Mouse (Mus musculus): Measurements from ENCODE around the gene Defb22.

Gene Defb22

DNA sequence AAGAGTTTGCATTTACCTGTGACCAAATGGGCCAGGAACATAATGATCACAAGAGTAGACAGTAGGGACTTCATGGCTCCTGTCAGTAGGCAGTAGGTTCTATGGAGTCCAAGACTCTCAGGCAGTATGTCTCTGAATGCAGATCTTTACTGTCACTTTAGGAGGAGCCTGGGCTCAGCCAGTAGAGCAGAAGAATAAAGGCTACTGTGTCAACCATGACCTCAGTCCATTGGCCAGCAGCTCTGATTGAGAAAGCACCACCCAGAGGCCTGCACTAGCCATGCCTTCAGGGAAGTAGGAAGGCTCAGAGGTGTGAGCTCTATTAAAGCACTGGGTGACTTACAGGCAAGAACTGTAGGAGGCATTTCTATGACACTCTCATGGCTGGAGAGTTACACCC lies at the start of gene Defb22:
Gene Defb22, minus strand, starts transcription at position 101 of the 400 bp plus-strand sequence.
- in situ Hi-C loops (cut with MseI, MboI) = no loop called here

GRCm38 (mm10) chr2:152517981-152518380 lies 28.0 kb upstream of the Defb22 start, which contains the start of gene Defb28:
Gene Defb28, plus strand, starts transcription at chr2:152518255.
- in situ Hi-C loops (cut with MseI, MboI) = no loop called here

DNA sequence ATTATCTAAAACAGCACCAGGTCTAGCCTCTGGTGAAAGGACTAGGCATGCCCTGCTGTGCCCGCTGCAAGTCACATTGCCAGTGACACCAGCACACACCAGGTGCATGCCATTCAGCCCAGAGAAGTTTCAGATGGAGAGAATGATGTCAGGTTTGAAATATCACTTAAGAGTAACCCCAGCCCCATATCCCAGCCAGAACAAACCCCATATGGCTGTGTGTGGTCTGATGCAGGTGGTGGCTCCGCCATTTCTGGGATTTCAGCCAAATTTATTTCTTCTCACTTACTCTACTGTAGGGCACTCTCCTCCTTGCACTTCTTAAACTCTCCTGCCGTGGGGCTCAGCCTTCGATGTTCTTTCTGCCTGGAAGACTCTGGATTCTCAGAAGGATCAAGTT lies 26.1 kb upstream of the Defb22 start:
- in situ Hi-C loops (cut with MseI, MboI) = no loop called here

DNA sequence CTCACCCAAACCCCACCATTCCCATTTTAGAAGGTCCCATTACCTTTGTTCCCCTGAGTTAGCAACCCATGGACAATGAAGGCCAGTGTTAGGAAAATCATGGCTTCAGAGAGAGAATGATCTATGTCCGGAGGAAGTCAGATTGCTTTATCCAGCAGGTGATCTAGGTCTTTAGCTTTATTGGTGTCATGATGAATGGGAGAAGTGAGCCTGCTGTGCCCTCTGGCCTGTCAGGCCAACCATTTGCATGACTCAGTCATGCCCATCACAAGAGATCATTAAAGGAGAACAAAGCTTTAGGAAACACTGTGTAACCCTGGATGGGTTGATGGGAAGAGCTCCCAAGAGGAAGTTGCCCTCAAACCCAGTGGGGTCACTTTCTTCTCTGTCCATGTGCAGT lies 21.7 kb upstream of the Defb22 start, which contains the start of gene Defb26:
Gene Defb26, minus strand, starts transcription at position 101 of the 400 bp plus-strand sequence.
- in situ Hi-C loops (cut with MseI, MboI) = no loop called here

DNA sequence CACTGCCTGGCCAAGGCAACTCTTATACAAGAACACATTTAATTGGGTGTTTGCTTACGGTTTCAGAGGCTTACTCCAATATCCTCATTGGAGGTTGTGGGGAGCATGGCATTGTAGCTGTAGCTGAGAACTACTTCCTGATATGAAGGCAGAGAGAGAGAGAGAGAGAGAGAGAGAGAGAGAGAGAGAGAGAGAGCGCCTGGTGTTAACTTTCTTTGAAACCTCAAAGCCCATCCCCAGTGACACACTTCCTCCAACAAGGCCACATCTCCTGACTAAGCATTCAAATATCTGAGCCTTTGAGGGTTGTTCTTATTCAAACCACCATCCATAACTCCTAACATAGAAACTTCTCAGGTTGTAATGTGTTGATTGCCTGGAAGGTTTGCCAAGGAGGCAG lies 14.0 kb upstream of the Defb22 start:
- in situ Hi-C loops (cut with MseI, MboI) = no loop called here

GRCm38 (mm10) chr2:152500863-152501229 lies 10.9 kb upstream of the Defb22 start:
- in situ Hi-C loops (cut with MseI, MboI) = no loop called here

GRCm38 (mm10) chr2:152500204-152500862 lies 10.4 kb upstream of the Defb22 start:
- in situ Hi-C loops (cut with MseI, MboI) = no loop called here

DNA sequence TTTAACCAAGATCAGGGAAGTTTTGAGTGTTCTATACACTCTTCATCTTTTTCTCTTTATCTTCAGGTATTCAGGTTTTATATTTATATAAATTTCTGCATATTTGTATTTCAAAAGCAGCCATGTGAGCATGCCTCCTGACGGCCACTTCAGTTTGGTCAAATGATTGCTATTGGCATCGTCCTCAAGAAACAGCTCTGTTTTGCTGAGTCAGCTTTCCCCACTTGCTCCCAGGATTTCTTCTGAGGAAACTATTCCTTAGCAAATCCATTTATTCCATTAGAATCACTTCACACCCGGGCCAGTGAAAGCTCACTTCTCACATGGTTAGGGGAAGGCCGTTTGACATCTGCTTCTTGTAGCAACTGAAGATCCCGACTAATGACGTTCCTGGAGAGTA lies 8.1 kb upstream of the Defb22 start:
- in situ Hi-C loops (cut with MseI, MboI) = no loop called here

DNA sequence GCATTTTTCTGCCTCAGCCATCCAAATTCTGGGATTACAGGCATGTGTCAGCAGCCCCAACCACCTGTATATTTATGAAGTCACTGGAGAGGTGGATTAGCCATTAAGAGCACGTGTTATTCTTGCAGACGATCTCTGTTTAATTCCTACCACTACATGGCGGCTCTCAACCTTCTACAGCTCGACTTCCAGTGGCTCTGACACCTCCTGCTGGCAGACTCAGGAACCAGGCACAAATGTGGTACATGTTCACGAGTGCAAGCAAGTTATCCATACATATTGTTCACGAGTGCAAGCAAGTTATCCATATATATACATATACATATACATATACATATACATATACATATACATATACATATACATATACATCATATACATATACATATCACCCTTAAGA lies 3.2 kb upstream of the Defb22 start:
- in situ Hi-C loops (cut with MseI, MboI) = no loop called here

DNA sequence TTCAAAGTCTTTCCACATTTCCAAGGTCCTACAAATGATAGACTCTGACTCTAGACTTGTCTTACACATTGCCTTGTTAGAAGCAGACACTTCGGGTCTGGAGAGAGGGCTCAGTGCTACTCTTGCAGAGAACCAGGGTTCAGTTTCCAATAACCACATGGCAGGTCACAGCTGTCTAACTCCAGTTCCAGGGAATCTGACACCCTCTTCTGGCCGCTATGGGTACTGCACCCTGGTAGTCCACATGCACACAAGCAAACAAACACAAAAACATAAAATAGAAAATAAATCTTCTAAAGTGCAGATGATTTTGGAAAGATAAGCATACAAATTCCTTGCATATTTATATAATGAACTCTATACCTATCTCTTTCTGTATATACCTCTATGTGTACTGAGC lies 2.9 kb downstream of the Defb22 start:
- in situ Hi-C loops (cut with MseI, MboI) = no loop called here

GRCm38 (mm10) chr2:152481726-152482125 lies 8.2 kb downstream of the Defb22 start:
- in situ Hi-C loops (cut with MseI, MboI) = no loop called here

DNA sequence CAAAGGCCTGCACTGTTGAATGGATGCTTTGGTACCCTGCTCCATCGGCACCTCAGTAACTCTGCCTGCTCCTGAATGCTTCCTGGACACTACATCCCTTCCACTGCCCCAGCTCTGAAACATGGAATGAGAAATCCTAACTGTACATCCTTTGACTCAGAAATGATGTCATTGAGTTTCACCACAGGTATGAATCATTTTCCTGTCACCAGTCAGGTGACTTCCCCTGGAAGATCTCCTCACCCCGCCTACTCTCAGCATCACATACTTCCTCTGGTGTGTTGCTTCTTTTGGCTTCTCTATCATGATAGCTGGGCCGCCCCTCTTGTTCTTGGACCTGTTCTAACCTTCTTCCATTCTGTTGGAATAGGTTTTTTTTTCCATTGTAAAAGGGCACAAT lies 9.1 kb downstream of the Defb22 start:
- in situ Hi-C loops (cut with MseI, MboI) = no loop called here

GRCm38 (mm10) chr2:152476763-152477162 lies 13.2 kb downstream of the Defb22 start, which contains the start of gene Defb20:
Gene Defb20, plus strand, starts transcription at chr2:152477063.
- in situ Hi-C loops (cut with MseI, MboI) = no loop called here

DNA sequence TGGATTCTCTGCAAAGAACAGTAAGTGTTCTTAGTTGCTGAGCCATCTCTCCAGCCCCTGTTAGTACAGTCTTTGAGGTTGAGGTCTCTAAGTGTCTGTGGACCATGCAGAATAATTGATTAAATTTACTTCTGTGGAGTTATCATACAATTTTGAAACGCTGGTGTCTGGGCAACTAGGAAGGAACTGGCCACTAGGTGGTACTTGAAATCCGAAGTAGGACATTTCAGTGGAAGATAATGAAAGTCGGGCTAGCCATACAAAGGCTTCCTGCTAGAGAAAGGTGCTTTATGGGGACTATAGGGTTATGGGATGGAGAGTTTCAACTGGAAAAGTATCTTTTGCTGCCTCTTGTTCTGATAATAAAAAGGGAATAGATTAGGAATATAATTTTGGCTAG lies 17.5 kb downstream of the Defb22 start:
- in situ Hi-C loops (cut with MseI, MboI) = no loop called here

DNA sequence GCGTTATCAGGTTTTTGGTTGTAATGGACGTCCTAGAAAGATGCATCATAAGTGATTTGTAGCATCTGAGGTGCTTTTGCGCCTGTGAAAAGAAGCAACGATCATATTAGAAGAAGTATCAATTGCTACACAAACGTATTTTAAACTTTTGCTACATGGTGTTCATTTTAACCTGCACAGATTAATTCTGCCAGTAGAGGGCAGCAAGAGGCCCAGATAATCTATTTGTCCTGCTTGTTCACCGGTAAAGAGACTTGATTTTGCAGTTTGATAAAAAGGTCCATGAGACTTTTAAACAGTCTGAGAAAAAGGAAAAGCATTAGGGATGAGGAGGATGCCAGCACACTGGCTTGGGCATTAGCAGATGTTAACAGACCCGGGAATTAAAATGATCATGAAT lies 19.0 kb downstream of the Defb22 start:
- in situ Hi-C loops (cut with MseI, MboI) = no loop called here

DNA sequence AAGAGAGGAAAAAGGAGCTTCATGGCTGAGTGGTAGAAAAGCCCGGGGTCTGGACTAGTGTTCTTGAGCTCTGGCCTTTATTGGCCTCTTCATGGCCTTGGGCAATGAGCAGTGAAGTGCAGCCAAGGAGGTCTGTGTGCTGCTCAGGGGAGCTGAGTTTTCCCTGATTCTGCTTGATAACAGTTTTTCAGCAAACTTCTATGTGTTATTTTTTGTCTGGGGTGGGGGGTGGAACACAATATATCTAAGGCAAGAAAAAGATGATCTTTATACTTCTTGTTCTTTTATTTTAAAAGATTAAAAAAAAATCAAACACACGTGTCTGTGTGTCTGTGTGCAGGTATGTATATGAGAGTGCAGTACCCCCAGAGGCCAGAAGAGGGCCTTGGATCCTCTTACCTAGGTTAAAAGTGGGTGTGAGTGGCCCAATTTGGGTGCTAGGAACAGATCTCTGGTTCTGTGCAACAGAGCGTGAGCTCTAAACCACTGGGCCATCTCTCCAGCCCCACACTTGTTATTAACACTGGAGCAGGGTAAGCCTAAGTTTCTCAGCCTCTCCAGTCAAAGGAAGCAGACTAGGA lies 25.3 kb downstream of the Defb22 start, which contains the start of gene Defb23:
Gene Defb23, minus strand, starts transcription at position 51 of the 581 bp plus-strand sequence.
- in situ Hi-C loops (cut with MseI, MboI) = no loop called here

DNA sequence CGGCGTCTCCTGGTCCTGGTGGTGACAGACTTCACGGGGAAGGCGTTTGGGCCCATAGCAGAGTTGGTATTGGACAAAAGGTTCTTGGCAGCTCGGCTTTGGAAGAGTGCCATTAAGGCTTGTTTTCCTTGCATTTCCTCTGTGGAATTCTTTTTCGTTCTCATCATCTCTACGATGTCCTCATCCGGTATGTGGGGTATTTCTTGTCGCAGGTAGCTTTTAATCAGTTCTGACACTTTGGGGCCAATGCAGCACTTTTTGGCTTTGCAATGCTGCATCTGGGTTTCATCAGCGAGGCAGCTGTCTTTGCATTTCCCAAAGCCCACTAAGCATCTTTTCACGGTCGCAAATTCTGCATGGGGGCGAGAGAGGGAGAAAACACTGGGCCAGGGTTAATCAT lies 30.7 kb downstream of the Defb22 start:
- in situ Hi-C loops (cut with MseI, MboI) = no loop called here

DNA sequence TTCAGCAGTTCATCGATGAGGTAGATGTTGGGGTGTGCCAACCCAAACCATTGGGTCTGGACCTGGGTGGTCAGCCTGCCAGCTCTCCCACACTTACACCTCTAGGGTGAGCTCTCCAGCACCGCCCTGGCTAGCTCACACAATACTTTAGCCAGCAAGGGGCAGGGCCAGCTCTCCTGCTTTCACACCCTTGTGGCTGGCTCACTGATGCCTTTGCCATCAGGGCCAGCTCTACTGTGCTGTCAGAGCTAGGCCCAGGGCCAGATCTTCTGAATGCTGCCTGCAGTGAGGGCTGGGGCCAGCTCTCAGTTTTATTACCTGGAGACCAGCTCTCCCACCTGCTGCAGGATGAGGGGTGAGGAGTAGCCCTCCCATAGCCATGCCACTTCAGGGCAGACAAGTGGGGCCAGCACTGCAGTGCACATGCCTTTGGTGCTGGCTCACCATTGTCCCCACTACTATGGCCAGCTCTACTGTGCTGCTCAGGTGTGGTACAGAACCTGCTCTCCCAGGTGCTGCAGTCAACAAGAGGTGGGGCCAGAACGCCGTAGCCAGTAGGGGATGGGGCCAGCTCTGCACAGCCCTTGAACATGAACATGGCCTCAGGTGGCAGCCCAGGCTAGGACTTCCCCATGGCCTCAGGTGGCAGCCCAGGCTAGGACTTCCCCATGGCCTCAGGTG lies 37.7 kb downstream of the Defb22 start:
- in situ Hi-C loops (cut with MseI, MboI) = no loop called here

GRCm38 (mm10) chr2:152450241-152450640 lies 39.7 kb downstream of the Defb22 start:
- in situ Hi-C loops (cut with MseI, MboI) = no loop called here

DNA sequence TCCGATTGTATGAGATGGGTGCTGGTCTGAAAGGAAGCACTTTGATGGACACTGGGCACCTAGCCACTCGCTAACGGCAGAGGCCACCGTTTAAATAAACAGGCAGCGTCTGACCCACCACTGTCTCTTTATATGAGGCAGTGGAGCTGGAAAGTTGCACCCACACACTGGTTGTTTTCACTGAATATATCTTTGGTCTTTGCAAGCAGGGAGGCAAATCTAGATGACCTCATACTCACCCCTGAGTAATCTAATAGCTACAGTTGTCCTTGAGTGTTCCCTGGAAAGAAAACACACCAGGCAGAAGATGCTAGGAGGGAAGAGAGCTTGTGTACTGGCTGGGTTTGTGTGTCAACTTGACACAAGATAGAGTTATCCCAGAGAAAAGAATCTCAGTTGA lies 42.5 kb downstream of the Defb22 start:
- in situ Hi-C loops (cut with MseI, MboI) = no loop called here

- in situ Hi-C loops (cut with MseI, MboI) = no loop called here
Measured at GRCm38 (mm10) chr2:152446642-152447041, 43.3 kb downstream of the Defb22 start.

GRCm38 (mm10) chr2:152443281-152443680 lies 46.7 kb downstream of the Defb22 start:
- in situ Hi-C loops (cut with MseI, MboI) = no loop called here

GRCm38 (mm10) chr2:152442322-152442721 lies 47.6 kb downstream of the Defb22 start:
- in situ Hi-C loops (cut with MseI, MboI) = no loop called here

All from mouse trophoblast stem cell (cell line).